Mouse (Mus musculus) erythroid progenitor cell, adult 5-6 weeks (primary cell): ENCODE results near the gene Fstl5. TPM values are rescaled to one million over a fixed set of nuclear protein-coding genes. Genes with fewer than 3 reads are reported as not detected.

ENCODE experiments used
- ATAC-seq: replicated peaks from 2 replicates; pipeline ENCODE4 v1.8.0; 2016; ENCODE audit warnings: moderate number of reproducible peaks, mild to moderate bottlenecking, moderate TSS enrichment, inconsistent platforms; ENCODE audit not compliant: poor library complexity, low FRiP score, severe bottlenecking
- total RNA-seq, 2 experiments: library from RNA; stranded (forward) in 1 of 2; stranded (reverse) in 1 of 2; fragments of 150-400 nt in 1 of 2; fragments of 186-747, 209-891 nt in 1 of 2; gene quantifications; 2 replicates each; pipeline versions ENCODE4 v1.2.3 to v1.2.4; 2015 to 2017; ENCODE audit warnings: low replicate concordance in 2 of 2

Gene Fstl5
- not detected in 2 replicates for total RNA-seq (2015; ENCODE audit: low replicate concordance)
- total RNA-seq (2017; ENCODE audit: low replicate concordance): not detected in 2 replicates

- ATAC-seq: no peak
These were observed at the start of gene Fstl5 for GRCm38 (mm10) chr3:76074060-76074707. Fstl5 (plus strand) TSS chr3:76074270.

- no peak for ATAC-seq
These were observed 48.5 kb upstream of the Fstl5 start for GRCm38 (mm10) chr3:76025523-76025922.

DNA sequence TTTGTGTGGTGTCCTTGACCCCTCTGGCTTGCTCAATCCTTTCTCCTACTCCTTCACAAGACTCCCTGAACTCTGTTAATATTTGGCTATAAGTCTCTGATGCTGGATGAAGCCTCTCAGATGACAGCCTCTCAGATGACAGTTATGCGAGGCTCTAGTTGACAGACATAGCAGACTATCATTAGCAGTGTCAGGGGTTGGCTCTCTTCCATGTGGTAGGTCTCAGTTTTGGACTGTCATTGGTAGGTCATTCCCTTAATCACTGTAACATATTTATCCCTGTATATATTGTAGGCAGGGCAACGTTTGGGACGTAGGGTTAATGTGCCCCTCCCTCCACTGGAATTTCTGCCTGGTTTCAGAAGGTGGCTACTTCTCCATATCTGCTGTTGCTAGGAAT is 22.9 kb upstream of the Fstl5 start:
- no peak for ATAC-seq

DNA sequence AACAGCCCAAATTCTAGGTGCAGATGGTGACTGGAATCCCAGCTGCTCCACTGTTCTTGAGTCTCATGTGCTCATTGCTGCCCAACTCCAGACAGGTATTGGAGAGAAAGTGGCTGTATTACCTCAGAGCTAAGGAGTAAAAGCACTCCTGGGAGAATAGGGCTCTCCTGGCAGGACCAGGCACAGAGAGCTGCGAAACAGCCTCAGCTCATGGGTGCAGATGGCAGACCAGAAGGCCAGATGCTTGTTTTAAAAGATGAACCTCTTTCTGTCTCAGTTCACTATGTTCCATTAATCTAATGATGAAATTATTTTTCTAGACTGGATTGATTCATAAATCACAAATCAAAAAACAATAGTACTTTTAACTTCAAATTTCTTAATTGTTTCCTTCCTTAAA is 12.1 kb upstream of the Fstl5 start:
- ATAC-seq: no peak

DNA sequence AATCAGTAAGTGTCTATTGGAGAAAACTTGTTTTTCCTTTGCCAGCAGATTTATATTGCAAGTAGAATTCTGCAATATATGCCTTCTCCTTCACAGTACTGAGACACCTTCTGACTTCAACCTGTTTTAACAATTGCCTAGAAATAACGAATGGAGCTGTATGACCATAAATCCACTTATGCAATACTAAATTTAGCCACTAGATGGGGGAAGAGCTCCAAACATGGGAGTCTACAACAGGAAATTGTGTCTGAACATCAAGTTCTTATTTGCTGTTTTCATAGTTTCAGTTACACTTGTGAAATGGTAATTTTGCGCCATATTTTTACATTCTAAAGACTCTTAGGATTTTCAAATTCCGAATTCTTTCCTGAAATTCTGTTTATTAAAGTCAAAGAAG is 6.2 kb upstream of the Fstl5 start:
- no peak for ATAC-seq

DNA sequence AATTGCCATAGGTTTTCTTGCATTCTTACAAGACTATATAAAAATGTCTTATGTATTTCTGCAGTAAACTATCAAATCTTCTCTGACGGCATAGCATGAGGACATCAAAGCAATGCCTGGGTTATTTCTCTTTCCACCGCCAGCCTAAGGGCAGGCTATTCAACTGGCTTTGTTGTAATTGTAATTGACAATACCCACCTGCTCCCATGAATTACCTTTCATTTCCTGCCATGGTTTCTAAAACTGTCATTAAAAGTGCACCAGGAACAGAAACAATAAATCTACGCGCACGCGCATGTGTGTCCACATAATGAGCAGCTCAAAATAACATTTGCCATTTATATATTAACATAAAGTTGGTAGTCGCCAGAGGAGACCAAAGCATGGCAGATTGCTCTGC is 1.2 kb upstream of the Fstl5 start:
- no peak for ATAC-seq

- no peak for ATAC-seq
These were observed 66.4 kb downstream of the Fstl5 start for GRCm38 (mm10) chr3:76140445-76140844.

DNA sequence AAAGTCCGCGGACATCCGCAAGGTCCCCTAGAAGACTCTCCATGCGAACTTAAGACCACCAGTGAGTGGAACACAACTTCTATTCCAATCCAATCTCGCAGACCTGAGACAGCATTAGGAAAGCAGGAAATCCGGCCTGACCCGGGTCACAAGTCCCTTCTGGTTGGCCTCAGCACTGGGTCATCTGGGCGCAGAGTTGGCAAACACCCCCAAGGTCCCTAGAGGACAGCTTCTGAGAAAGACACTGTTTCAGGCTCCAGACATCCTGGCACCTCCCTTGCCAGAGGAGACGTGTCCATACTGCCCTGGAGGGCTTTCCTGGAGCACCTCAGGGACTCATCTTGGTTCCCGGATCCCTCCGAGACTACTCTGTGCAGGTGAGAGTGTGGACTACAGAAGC is 73.8 kb downstream of the Fstl5 start:
- no peak for ATAC-seq

- no peak for ATAC-seq
These were observed 164.8 kb downstream of the Fstl5 start for GRCm38 (mm10) chr3:76238834-76239233.

DNA sequence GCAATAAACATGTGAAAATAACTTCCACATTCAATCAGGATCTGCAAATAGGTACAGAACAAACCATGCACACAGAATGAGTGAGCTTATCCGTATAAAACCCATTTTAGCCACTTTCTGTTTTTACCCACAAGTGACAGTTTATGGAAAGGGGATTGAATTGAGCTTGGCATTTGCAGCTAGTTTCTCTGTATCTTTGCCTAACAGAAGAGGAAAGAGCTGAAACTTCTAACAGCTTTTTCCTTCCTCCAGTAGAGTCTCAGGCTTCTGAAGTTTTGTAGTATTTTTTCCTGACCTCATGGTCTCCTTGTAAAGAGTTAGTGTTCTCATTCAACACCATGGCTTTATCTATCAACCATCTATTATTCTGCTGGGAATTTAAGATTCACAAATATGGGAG is 177.3 kb downstream of the Fstl5 start:
- ATAC-seq: no peak

DNA sequence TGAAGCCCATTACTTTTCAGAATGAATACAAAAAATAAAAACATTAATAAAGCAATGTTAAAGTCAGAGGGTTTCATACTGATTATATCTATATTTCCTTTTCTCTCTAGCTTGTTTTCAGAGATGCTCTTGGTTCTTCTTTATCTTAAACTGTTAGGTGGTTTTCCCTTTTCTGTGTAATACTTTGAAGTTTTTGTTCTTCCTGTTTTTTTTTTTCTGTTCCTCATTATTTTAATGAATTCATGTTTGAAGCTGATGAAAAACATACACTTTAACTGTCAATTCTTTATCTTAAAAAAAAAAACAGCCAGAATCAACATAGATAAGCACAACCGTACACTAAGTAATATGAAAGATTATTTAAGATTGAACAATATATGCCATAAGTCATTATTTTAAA is 218.9 kb downstream of the Fstl5 start:
- ATAC-seq: no peak

DNA sequence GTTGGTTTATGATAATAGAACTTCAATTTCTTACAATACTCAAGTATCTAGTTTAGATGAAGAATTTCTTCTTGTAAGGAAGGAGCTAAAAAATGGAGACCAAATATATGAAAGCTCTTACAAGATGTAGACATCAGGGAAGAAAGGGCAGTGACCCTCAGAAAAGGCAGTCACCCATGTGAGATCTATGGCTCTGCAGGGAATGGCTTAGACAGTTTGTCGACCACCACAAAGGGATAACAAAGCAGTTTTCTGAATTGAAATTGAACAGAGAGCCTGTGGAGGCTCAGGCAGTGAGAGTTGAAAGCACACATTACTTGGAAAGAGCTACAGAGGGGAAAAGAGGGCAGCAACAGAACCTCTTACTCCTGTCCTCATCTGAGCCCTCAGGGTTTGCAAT is 220.3 kb downstream of the Fstl5 start:
- ATAC-seq: no peak

- no peak for ATAC-seq
These were observed 227.1 kb downstream of the Fstl5 start for GRCm38 (mm10) chr3:76301026-76301773.

DNA sequence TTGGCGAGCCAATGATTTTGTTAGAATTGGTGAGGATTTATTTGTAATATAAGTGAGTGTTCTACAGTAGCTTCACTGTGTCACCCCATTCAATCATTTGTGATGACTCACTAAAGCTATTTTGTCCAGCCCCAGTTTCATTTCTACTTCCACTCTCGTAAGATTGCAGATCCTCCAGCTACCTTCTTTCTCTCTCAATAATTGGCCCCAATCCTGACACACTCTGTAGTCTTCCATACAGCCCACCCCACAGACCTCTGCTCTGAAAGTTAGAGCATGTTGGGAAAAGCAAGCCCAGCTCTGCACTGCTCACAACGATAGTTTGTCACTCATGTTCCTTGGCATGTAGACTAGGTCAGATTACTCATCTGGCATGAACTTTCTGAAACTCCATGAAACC is 242.9 kb downstream of the Fstl5 start:
- no peak for ATAC-seq

DNA sequence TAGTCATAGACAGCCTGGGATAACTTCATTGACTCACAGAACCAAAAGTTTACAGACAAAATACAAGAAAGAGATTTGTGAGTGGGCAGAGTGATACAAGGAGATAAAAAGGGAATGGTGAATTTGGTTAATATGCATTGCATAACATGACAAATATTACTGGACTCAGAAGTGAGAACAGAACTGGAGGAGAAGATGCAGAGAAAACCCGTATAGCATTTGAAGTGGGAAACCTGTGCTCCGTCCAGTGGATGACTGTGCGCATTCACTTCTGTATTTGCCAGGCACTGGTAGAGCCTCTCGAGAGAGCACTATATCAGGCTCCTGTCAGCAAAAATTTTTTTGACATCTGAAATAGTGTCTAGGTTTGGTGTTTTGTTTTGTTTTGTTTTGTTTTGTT is 245.5 kb downstream of the Fstl5 start:
- no peak for ATAC-seq

GRCm38 (mm10) chr3:76322431-76322830 is 248.4 kb downstream of the Fstl5 start:
- ATAC-seq: no peak

- no peak for ATAC-seq
These were observed 262.9 kb downstream of the Fstl5 start for GRCm38 (mm10) chr3:76336922-76337321.

- ATAC-seq: no peak
These were observed 292.9 kb downstream of the Fstl5 start for GRCm38 (mm10) chr3:76367000-76367399.

DNA sequence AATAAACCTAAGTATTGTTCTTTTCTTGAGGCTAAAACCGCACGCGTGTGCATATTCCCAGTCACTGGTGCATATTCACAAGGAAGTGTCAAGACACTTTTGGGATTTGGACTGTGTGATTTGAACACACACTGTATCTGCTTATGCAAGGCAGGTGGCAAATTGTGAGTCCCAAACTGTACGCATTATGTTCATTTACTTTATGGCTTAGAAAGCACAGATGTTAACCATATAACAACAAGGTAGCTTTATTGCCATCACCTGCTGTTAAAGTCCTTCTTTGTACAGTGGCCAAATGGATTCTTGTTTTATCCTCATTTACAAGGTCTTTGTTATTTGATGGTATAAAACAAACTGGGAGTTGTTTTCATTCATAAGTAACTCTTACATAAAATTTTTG is 295.8 kb downstream of the Fstl5 start:
- no peak for ATAC-seq

GRCm38 (mm10) chr3:76428775-76429372 is 354.8 kb downstream of the Fstl5 start:
- no peak for ATAC-seq

GRCm38 (mm10) chr3:76467229-76467874 is 393.3 kb downstream of the Fstl5 start:
- ATAC-seq: no peak
